Comparison of ENCODE assay signal across 12 mouse cellular contexts in the genomic region with DNA sequence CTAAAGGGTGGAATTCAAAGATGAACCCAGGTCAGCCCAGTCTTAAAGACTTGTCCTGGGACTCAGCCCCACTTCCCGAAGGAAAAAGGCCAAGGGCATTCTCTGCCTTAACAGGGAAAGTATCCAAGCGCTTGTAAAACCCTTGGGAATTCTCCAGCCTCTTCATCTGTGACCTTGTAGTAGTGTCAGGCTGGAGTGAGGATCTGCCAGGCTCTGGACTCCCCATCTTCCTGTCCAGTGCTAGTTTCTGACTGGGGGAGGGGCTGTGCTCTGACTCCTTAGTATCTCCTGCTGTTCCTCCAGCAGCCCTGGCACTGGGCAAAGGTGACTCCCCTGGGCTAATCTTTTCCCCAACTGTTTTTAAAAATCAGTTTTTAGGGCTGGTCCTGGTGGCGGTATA. TPM values are rescaled to one million over a fixed set of nuclear protein-coding genes. Genes with fewer than 3 reads are reported as not detected.
DNase-seq lines count a peak whose midpoint lies in the region; ATAC-seq and TF ChIP-seq lines count a peak whose summit lies in the region.
"Had no signal": no experiment of that assay in that cellular context is flagged by ENCODE, and none has a peak within 500 bp of the region (broad histone marks: within the 10 kb centered on the region; RNA-seq: fewer than 3 reads in every experiment).

No protein-coding gene starts in this region.

- peak overlapping the region; percentile 11; the same call in 1 of the 2 replicates for H3K9ac ChIP-seq in embryonic facial prominence, embryonic 13.5 days
- no peak overlapping the region for H3K9ac ChIP-seq in kidney, embryonic 16.5 days (replicated peaks; ENCODE audit: low read length)
- H3K9ac ChIP-seq in forebrain, postnatal 0 days: no peak overlapping the region
- H3K9ac ChIP-seq: embryonic facial prominence, embryonic 12.5 days; limb, embryonic 12.5 days had no signal

- no peaks in the 10 kb centered on the region for H3K9me3 ChIP-seq in embryonic facial prominence, embryonic 13.5 days
- H3K9me3 ChIP-seq in embryonic facial prominence, embryonic 10.5 days: no peaks in the 10 kb centered on the region
- H3K9me3 ChIP-seq in kidney, embryonic 16.5 days (ENCODE audit: low read length): no peaks in the 10 kb centered on the region
- no peaks in the 10 kb centered on the region for H3K9me3 ChIP-seq in forebrain, postnatal 0 days (ENCODE audit: low read length)
- H3K9me3 ChIP-seq: embryonic facial prominence, embryonic 12.5 days; limb, embryonic 12.5 days; midbrain, embryonic 10.5 days had no signal

- H3K4me1 ChIP-seq in embryonic facial prominence, embryonic 13.5 days: peaks cover 31% of the 10 kb centered on the region
- H3K4me1 ChIP-seq in embryonic facial prominence, embryonic 10.5 days: peaks cover 48% of the 10 kb centered on the region
- H3K4me1 ChIP-seq in kidney, embryonic 16.5 days (ENCODE audit: insufficient read depth, low read length): peaks cover 30% of the 10 kb centered on the region
- no peaks in the 10 kb centered on the region for H3K4me1 ChIP-seq in forebrain, postnatal 0 days (ENCODE audit: insufficient read depth)

- no peak for ATAC-seq in embryonic facial prominence, embryonic 13.5 days (ENCODE audit: insufficient number of reproducible peaks, insufficient read depth, low FRiP score, low TSS enrichment, low read depth)
- ATAC-seq in kidney, embryonic 16.5 days (ENCODE audit: low FRiP score, low TSS enrichment): no peak
- no peak for ATAC-seq in forebrain, postnatal 0 days

- H3K4me2 ChIP-seq in embryonic facial prominence, embryonic 13.5 days: no peak overlapping the region
- H3K4me2 ChIP-seq in kidney, embryonic 16.5 days (replicated peaks; ENCODE audit: low read depth, low read length): no peak overlapping the region
- no peak overlapping the region for H3K4me2 ChIP-seq in forebrain, postnatal 0 days (ENCODE audit: low read depth)
- H3K4me2 ChIP-seq: embryonic facial prominence, embryonic 12.5 days; limb, embryonic 12.5 days had no signal

- 66% methylated on average over 3 of the region's 3 CpGs for WGBS in embryonic facial prominence, embryonic 13.5 days
- 70% methylated on average over 3 of the region's 3 CpGs for WGBS in embryonic facial prominence, embryonic 10.5 days
- 47% methylated on average over 3 of the region's 3 CpGs for WGBS in kidney, embryonic 16.5 days
- WGBS in forebrain, postnatal 0 days: 77% methylated on average over 3 of the region's 3 CpGs

- no peak overlapping the region for H3K4me3 ChIP-seq in embryonic facial prominence, embryonic 13.5 days
- H3K4me3 ChIP-seq in embryonic facial prominence, embryonic 10.5 days: no peak overlapping the region
- no peak overlapping the region for H3K4me3 ChIP-seq in kidney, embryonic 16.5 days (ENCODE audit: low read length)
- no peak overlapping the region for H3K4me3 ChIP-seq in forebrain, postnatal 0 days (ENCODE audit: low read depth, low read length)
- H3K4me3 ChIP-seq: embryonic facial prominence, embryonic 12.5 days; limb, embryonic 12.5 days; midbrain, embryonic 10.5 days had no signal

- H3K27ac ChIP-seq in embryonic facial prominence, embryonic 13.5 days: peak overlapping the region; percentile 36; the same call in 1 of the 2 replicates
- H3K27ac ChIP-seq in embryonic facial prominence, embryonic 10.5 days (replicated peaks): no peak overlapping the region
- peak overlapping the region; percentile 85; the same call in 1 of the 2 replicates for H3K27ac ChIP-seq in kidney, embryonic 16.5 days (ENCODE audit: low read length)
- no peak overlapping the region for H3K27ac ChIP-seq in forebrain, postnatal 0 days (ENCODE audit: low read depth, low read length)
- H3K27ac ChIP-seq: midbrain, embryonic 10.5 days had no signal

- DNase-seq in embryonic facial prominence, embryonic 10.5 days (ENCODE audit: low spot score): no peak
- DNase-seq in ovary, adult 18-20 months (ENCODE audit: low spot score): peak; percentile 57
- no peak for DNase-seq in ovary, postnatal 36 days (ENCODE audit: low spot score)
- no peak for DNase-seq in right cerebral cortex, postnatal 14 days
- no peak for DNase-seq in forebrain, postnatal 0 days
- DNase-seq in thymus, postnatal 4 days: no peak
- DNase-seq: B cell, adult 2 months had no signal

- no peaks in the 10 kb centered on the region for H3K27me3 ChIP-seq in embryonic facial prominence, embryonic 13.5 days
- H3K27me3 ChIP-seq in embryonic facial prominence, embryonic 10.5 days (replicated peaks; ENCODE audit: low read depth, poor library complexity, severe bottlenecking): no peaks in the 10 kb centered on the region
- no peaks in the 10 kb centered on the region for H3K27me3 ChIP-seq in kidney, embryonic 16.5 days (ENCODE audit: insufficient read depth, low read length)
- no peaks in the 10 kb centered on the region for H3K27me3 ChIP-seq in forebrain, postnatal 0 days (ENCODE audit: insufficient read depth, low read length)
- H3K27me3 ChIP-seq: embryonic facial prominence, embryonic 12.5 days; limb, embryonic 12.5 days had no signal

- TF ChIP-seq CTCF in forebrain, postnatal 0 days (IDR thresholded peaks at IDR 0.05; ENCODE audit: low read depth): no peak

- H3K36me3 ChIP-seq in embryonic facial prominence, embryonic 13.5 days: peaks cover 48% of the 10 kb centered on the region
- peaks cover 52% of the 10 kb centered on the region for H3K36me3 ChIP-seq in embryonic facial prominence, embryonic 10.5 days (replicated peaks)
- peaks cover 22% of the 10 kb centered on the region for H3K36me3 ChIP-seq in kidney, embryonic 16.5 days (ENCODE audit: insufficient read depth, low read length)
- H3K36me3 ChIP-seq in forebrain, postnatal 0 days (ENCODE audit: insufficient read depth): peaks cover 40% of the 10 kb centered on the region

RNA-seq across cellular contexts. Expression of a gene that starts 12.1 kb away (rescaled TPM):
- polyA plus RNA-seq in embryonic facial prominence, embryonic 13.5 days (2015; fragmentation: Nextera tagmentation; extraction: Ambion mirVana): 12.8 and 13.8 TPM in 2 replicates
- polyA plus RNA-seq in embryonic facial prominence, embryonic 10.5 days (2016; fragmentation: Nextera tagmentation; extraction: Ambion mirVana): 7.3 and 7.4 TPM in 2 replicates
- polyA plus RNA-seq in kidney, embryonic 16.5 days (2015; fragmentation: Nextera tagmentation; extraction: Ambion mirVana): 8.5 and 8.9 TPM in 2 replicates
- 23.8 and 29.1 TPM in 2 replicates for total RNA-seq in forebrain, postnatal 0 days (2014; rRNA removed)
- 7.2 and 8.0 TPM in 2 replicates for polyA plus RNA-seq in forebrain, postnatal 0 days (2015; fragmentation: Nextera tagmentation; extraction: Ambion mirVana)

RNA-seq across cellular contexts. Expression of a gene that starts 21.6 kb away (rescaled TPM):
- 232 and 244 TPM in 2 replicates for polyA plus RNA-seq in embryonic facial prominence, embryonic 13.5 days (2015; fragmentation: Nextera tagmentation; extraction: Ambion mirVana)
- 280 and 287 TPM in 2 replicates for polyA plus RNA-seq in embryonic facial prominence, embryonic 10.5 days (2016; fragmentation: Nextera tagmentation; extraction: Ambion mirVana)
- polyA plus RNA-seq in kidney, embryonic 16.5 days (2015; fragmentation: Nextera tagmentation; extraction: Ambion mirVana): 254 and 260 TPM in 2 replicates
- 213 and 218 TPM in 2 replicates for total RNA-seq in forebrain, postnatal 0 days (2014; rRNA removed)
- 179 and 191 TPM in 2 replicates for polyA plus RNA-seq in forebrain, postnatal 0 days (2015; fragmentation: Nextera tagmentation; extraction: Ambion mirVana)

RNA-seq across cellular contexts. Expression of a gene that starts 33.9 kb away (rescaled TPM):
- 54.1 and 57.7 TPM in 2 replicates for polyA plus RNA-seq in embryonic facial prominence, embryonic 13.5 days (2015; fragmentation: Nextera tagmentation; extraction: Ambion mirVana)
- 57.7 and 61.8 TPM in 2 replicates for polyA plus RNA-seq in embryonic facial prominence, embryonic 10.5 days (2016; fragmentation: Nextera tagmentation; extraction: Ambion mirVana)
- polyA plus RNA-seq in kidney, embryonic 16.5 days (2015; fragmentation: Nextera tagmentation; extraction: Ambion mirVana): 51.7 and 52.5 TPM in 2 replicates
- total RNA-seq in forebrain, postnatal 0 days (2014; rRNA removed): 43.3 and 50.5 TPM in 2 replicates
- 41.2 and 45.8 TPM in 2 replicates for polyA plus RNA-seq in forebrain, postnatal 0 days (2015; fragmentation: Nextera tagmentation; extraction: Ambion mirVana)

RNA-seq across cellular contexts. Expression of a gene that starts 44.3 kb away (rescaled TPM):
- 348 and 353 TPM in 2 replicates for polyA plus RNA-seq in embryonic facial prominence, embryonic 13.5 days (2015; fragmentation: Nextera tagmentation; extraction: Ambion mirVana)
- polyA plus RNA-seq in embryonic facial prominence, embryonic 10.5 days (2016; fragmentation: Nextera tagmentation; extraction: Ambion mirVana): 414 and 440 TPM in 2 replicates
- polyA plus RNA-seq in kidney, embryonic 16.5 days (2015; fragmentation: Nextera tagmentation; extraction: Ambion mirVana): 264 and 294 TPM in 2 replicates
- total RNA-seq in forebrain, postnatal 0 days (2014; rRNA removed): 48.6 and 111 TPM in 2 replicates
- polyA plus RNA-seq in forebrain, postnatal 0 days (2015; fragmentation: Nextera tagmentation; extraction: Ambion mirVana): 362 and 414 TPM in 2 replicates

RNA-seq across cellular contexts. Expression of a gene that starts 44.5 kb away (rescaled TPM):
- polyA plus RNA-seq in embryonic facial prominence, embryonic 13.5 days (2015; fragmentation: Nextera tagmentation; extraction: Ambion mirVana): 9.7 and 10.2 TPM in 2 replicates
- polyA plus RNA-seq in embryonic facial prominence, embryonic 10.5 days (2016; fragmentation: Nextera tagmentation; extraction: Ambion mirVana): 8.0 and 8.2 TPM in 2 replicates
- 10.1 and 11.9 TPM in 2 replicates for polyA plus RNA-seq in kidney, embryonic 16.5 days (2015; fragmentation: Nextera tagmentation; extraction: Ambion mirVana)
- total RNA-seq in forebrain, postnatal 0 days (2014; rRNA removed): 11.8 and 15.2 TPM in 2 replicates
- 19.3 and 23.7 TPM in 2 replicates for polyA plus RNA-seq in forebrain, postnatal 0 days (2015; fragmentation: Nextera tagmentation; extraction: Ambion mirVana)

Comparison
In these comparisons a context has a peak if more than half of its experiments do, and no peak if none do; other contexts are left out.
1. H3K27ac ChIP-seq: peak in embryonic facial prominence, embryonic 13.5 days (single experiment) and kidney, embryonic 16.5 days (single experiment); none in embryonic facial prominence, embryonic 10.5 days (single experiment) and forebrain, postnatal 0 days (single experiment).